In genomic region chr7:101503351-101503750, GRCm38 (mm10) we compare ENCODE assay signal across 9 mouse cellular contexts.
DNase-seq lines count a peak whose midpoint lies in the region; ATAC-seq and TF ChIP-seq lines count a peak whose summit lies in the region.
"Had no signal": no experiment of that assay in that cellular context is flagged by ENCODE, and none has a peak within 500 bp of the region (broad histone marks: within the 10 kb centered on the region; RNA-seq: fewer than 3 reads in every experiment).

No protein-coding gene starts in this region.

- H3K4me3 ChIP-seq in hindbrain, embryonic 14.5 days (replicated peaks; ENCODE audit: low read length): no peak overlapping the region
- H3K4me3 ChIP-seq in liver, postnatal 0 days (ENCODE audit: low read depth, low read length): no peak overlapping the region
- H3K4me3 ChIP-seq: myocyte had no signal

- no peak overlapping the region for H3K27ac ChIP-seq in hindbrain, embryonic 14.5 days
- H3K27ac ChIP-seq in liver, postnatal 0 days (ENCODE audit: low read depth): no peak overlapping the region

- WGBS in hindbrain, embryonic 14.5 days: 30% methylated on average over 8 of the region's 8 CpGs
- 23% methylated on average over 8 of the region's 8 CpGs for WGBS in liver, postnatal 0 days (ENCODE audit: insufficient replicate concordance)

- peak; percentile 93 for TF ChIP-seq CTCF in liver, postnatal 0 days (IDR thresholded peaks at IDR 0.05; ENCODE audit: low read depth)

- peaks cover 5% of the 10 kb centered on the region; the same call in 1 of the 2 replicates for H3K9me3 ChIP-seq in hindbrain, embryonic 14.5 days (ENCODE audit: control insufficient read depth, low read length)
- no peaks in the 10 kb centered on the region for H3K9me3 ChIP-seq in liver, postnatal 0 days (ENCODE audit: low read length)

- H3K4me1 ChIP-seq in hindbrain, embryonic 14.5 days (replicated peaks; ENCODE audit: control insufficient read depth, insufficient read depth, low read length): peaks cover 8% of the 10 kb centered on the region; the same call in 1 of the 2 replicates
- peaks cover 4% of the 10 kb centered on the region; the same call in 1 of the 2 replicates for H3K4me1 ChIP-seq in liver, postnatal 0 days (ENCODE audit: insufficient read depth)

- no peaks in the 10 kb centered on the region; the same call in 1 of the 2 replicates for H3K36me3 ChIP-seq in hindbrain, embryonic 14.5 days (replicated peaks; ENCODE audit: control insufficient read depth, insufficient read depth)
- peaks cover 8% of the 10 kb centered on the region; the same call in 1 of the 2 replicates for H3K36me3 ChIP-seq in liver, postnatal 0 days (replicated peaks; ENCODE audit: insufficient read depth, low read length)

- H3K9ac ChIP-seq in hindbrain, embryonic 14.5 days: no peak overlapping the region
- no peak overlapping the region for H3K9ac ChIP-seq in liver, postnatal 0 days (replicated peaks)

- no peak for TF ChIP-seq EP300 in liver, postnatal 0 days (IDR thresholded peaks at IDR 0.05; ENCODE audit: low read depth)

- intact Hi-C loops in left cerebral cortex, postnatal 4 days (cut with DNase I): loop anchor here (1.0 to 5.0 kb wide), 2 partner anchors 34 to 53 kb away; no protein-coding TSS in a partner anchor

- H3K27me3 ChIP-seq in hindbrain, embryonic 14.5 days (ENCODE audit: control insufficient read depth, insufficient read depth, low read length): peaks cover 16% of the 10 kb centered on the region
- peaks cover 5% of the 10 kb centered on the region; the same call in 1 of the 2 replicates for H3K27me3 ChIP-seq in liver, postnatal 0 days (ENCODE audit: insufficient read depth, low read length)

- H3K4me2 ChIP-seq in hindbrain, embryonic 14.5 days (replicated peaks): no peak overlapping the region
- no peak overlapping the region for H3K4me2 ChIP-seq in liver, postnatal 0 days (ENCODE audit: low read depth, low read length)

- peak; percentile 38 for DNase-seq in left cerebral cortex, postnatal 4 days
- DNase-seq in left cerebral cortex, adult 8-10 months (ENCODE audit: low spot score in 2 of 2): no peak
- peak; percentile 45 for DNase-seq in embryo, embryonic 11.5 days (ENCODE audit: low read depth, low spot score)
- DNase-seq in hindbrain, embryonic 14.5 days (ENCODE audit: low spot score): peak; percentile 71
- DNase-seq in liver, postnatal 0 days: peak; percentile 67
- peak; percentile 43 for DNase-seq in ovary, postnatal 10 days (ENCODE audit: low spot score)
- DNase-seq in right cerebral cortex, postnatal 14 days: no peak

- ATAC-seq in activated CD4-positive, CD25-positive, alpha-beta regulatory T cell, adult 4 months: peak; percentile 60
- peak; percentile 44; the same call in 1 of the 2 replicates for ATAC-seq in hindbrain, embryonic 14.5 days (ENCODE audit: low FRiP score)
- ATAC-seq in liver, postnatal 0 days: peak; percentile 66

Comparison
In these comparisons a context has a peak if more than half of its experiments do, and no peak if none do; other contexts are left out.
1. DNase-seq: peak in left cerebral cortex, postnatal 4 days (single experiment), embryo, embryonic 11.5 days (single experiment), hindbrain, embryonic 14.5 days (single experiment), liver, postnatal 0 days (single experiment) and ovary, postnatal 10 days (single experiment); none in left cerebral cortex, adult 8-10 months (0 of 2) and right cerebral cortex, postnatal 14 days (single experiment).
2. Peak in every context shown above with its lines, with median percentiles within 50 percentile points of each other: ATAC-seq.